Mouse (Mus musculus): ENCODE measurements around the gene Glra4.
A peak's percentile ranks its signal among the peaks of the same experiment; 100 is the strongest.
"Not testable (repeated sequence)": the region's sequence is repeated elsewhere in the genome, so short reads cannot be mapped to it uniquely, and the experiment has no call there.

The Glra4 gene

GRCm38 (mm10) chrX:136714742-136715474 lies 65.0 kb downstream of the Glra4 start:
- DNase-seq (ENCODE audit: low read depth), result not testable (repeated sequence)

- no peak for DNase-seq (ENCODE audit: low read depth)
Observed at GRCm38 (mm10) chrX:136708782-136709181, 71.2 kb downstream of the Glra4 start.

- DNase-seq (ENCODE audit: low read depth), result peak; percentile 3
Observed at GRCm38 (mm10) chrX:136708168-136708681, 71.7 kb downstream of the Glra4 start.

Data from c-Kit-positive CD71-negative TER-119-negative erythroid progenitor cells, embryonic 14.5 days (primary cell).